Mouse (Mus musculus) ovary, postnatal 10 days (tissue): Measurements from ENCODE around the gene Gm17657.

Experiments used
- DNase-seq: peaks from one replicate; pipeline ENCODE4 v3.0.0; 2022; ENCODE audit warnings: low spot score

The Gm17657 gene

DNA sequence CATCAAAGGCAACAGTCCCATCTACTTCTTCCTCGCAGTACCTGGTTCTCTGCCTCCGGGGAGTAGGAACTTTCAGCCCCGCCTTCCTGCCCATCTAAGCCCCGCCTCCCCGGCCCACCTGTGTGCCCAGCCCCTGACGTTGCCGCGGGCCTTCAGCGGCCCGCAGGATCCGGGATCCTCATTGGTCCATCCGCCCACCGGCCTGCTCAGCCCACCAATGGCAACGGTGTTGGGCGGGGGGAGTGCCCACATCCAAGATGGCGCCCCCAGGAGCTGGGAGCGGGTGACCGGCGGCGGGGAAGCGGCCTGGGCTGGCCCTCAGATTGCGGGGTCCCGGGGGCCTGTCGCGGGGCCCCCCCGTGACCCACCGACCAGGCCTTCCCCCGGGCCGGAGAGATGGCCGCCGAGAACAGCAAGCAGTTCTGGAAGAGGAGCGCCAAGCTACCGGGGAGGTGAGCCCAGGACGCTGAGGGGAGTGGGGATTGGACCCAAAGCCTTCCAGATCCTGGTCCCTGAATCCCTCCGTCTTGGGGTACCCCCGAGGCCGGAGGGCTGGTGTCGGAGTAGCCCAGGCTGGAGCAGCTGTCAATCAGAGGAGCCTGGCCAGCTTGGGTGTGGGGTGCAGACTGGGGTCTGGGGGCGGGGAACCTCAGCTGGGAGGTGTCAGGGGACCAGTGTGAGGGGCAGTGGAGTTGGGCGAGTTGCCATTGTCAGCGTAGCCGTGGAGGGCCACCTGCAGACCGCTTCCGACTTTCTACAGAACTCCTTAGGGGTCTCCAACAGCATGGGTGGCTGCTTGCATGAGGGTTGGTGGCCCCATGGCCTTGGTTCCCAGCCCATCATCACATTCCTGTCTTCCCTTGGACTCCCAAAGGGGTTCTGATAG lies at the start of gene Gm17657, which contains the start of gene Tbc1d22b:
Gene Gm17657 (minus strand): TSS at position 96 of the 886 bp plus-strand sequence.
Gene Tbc1d22b (plus strand): TSS at position 243 of the 886 bp plus-strand sequence.
- peak; percentile 76 for DNase-seq

GRCm38 (mm10) chr17:29599051-29599450 lies 49.6 kb upstream of the Gm17657 start:
- no peak for DNase-seq

- no peak for DNase-seq
These were observed 47.3 kb upstream of the Gm17657 start for GRCm38 (mm10) chr17:29596771-29597132.

DNA sequence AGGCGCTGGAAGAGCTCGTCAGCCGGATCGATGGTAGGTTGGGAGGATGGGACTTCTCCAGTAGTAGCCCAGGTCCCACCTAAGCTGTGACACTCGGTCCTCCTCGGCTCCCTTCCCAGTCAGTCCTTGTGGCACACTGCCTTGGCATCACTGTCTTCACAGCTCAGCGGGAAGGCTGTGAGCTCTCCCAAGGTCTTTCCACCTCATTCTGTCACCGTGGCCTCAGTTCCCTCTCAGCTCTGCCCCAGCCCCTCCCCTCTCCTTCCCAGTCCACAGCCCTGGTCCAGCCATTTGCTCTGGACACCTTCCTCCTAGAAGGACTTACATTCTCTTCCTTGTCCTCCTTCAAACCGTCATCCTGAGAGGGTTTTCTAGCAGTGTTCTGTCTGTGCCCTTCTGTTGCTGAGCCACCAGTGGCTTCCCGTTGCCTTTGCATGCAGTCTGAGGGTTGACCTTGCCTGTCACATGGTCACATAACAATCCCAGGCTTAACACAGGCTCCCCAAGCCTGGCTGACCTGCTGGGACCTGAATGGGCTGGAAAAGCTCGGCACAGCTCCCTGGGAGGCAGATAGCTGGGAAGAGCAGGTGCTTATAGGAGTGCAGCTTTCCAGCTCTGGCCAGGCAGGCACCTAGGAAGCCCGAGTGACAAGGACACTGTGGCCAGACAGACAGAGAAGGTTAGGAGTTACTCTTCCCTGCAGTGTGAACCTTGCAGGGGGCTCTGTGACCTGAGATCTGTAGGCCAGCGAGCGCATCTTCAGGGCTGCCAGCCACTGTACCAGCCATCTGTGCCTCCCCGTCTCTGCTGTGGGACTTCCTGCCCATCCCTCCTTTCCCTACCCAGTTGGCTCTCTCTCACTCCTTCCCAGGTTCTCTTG lies 46.7 kb upstream of the Gm17657 start:
- DNase-seq = no peak

DNA sequence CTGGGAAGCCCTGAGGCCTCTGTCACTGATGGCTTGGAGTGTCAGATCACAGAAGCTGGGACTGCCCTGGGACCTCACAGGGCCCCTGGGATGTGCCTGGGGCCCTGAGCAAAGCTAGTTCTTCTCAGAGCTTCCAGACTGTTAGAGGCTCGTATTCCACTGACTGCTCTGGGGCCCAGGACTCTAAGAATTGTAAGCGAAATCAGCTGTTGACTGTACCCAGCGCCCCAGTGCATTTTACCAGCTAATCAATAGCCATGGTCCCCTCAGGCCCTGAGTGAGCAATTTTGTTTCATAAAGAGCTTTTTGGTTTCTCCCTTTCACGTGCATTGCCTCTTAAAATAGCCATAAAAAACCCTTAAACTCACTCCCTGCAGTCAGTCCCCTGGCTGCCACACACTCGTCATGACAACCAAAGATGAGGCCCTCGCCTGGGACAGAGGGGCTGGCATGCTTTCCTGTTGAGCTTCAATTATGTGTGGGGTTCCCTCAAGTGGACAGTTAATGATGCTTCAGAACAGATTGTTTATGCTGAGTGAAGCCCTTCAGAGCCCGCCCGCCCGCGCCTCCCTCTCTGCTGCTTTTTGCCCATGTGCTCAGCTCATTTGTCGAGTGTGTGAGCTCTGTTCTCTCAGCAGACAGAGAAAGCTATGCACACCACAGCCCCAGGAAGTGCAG lies 39.9 kb upstream of the Gm17657 start:
- no peak for DNase-seq

- DNase-seq = no peak
These were observed 37.5 kb upstream of the Gm17657 start for GRCm38 (mm10) chr17:29586921-29587320.

DNA sequence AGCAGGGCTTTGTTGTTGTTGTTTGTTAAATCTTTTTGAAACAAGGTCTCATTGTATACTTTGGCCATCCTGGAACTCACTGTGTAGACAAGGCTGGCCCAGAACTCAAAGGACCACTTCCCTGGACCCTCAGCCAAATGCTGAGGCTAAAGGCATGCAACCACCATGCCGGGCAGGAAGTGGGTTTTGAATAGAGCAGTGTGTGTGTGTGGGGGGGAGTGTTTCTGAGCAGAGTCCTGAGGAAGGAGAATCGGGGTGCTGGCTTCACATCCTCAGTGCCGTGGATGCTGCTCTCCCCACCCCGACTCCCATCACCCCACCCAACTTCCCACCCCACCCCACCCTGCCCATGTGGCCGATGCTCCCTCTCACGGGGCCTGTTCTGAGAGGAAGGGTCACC lies 36.0 kb upstream of the Gm17657 start:
- DNase-seq = no peak

- no peak for DNase-seq
These were observed 35.3 kb upstream of the Gm17657 start for GRCm38 (mm10) chr17:29584737-29585136.

- DNase-seq = no peak
These were observed 34.9 kb upstream of the Gm17657 start for GRCm38 (mm10) chr17:29584306-29584705.

DNA sequence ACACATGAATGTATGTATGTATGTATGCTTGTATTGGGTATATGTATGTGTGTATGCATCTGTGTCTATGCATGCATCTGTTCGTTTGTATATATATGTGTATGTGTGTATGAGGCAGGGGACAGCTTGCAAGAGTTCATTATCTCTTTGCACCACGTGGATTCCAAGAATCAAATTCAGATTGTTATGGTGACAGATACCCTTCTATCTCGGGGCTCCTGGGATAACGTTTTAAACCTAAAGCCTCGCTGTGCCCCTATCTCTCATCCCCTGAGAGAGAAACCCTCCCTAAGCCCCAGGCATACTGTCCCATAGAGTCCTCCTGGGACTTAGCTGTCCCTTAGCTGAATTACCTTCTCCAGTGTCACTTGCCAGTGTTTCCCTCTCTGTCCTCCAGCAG lies 34.1 kb upstream of the Gm17657 start:
- DNase-seq = no peak

- DNase-seq = no peak
These were observed 30.2 kb upstream of the Gm17657 start for GRCm38 (mm10) chr17:29579579-29580126.

- no peak for DNase-seq
These were observed 20.4 kb upstream of the Gm17657 start for GRCm38 (mm10) chr17:29569831-29570230.

DNA sequence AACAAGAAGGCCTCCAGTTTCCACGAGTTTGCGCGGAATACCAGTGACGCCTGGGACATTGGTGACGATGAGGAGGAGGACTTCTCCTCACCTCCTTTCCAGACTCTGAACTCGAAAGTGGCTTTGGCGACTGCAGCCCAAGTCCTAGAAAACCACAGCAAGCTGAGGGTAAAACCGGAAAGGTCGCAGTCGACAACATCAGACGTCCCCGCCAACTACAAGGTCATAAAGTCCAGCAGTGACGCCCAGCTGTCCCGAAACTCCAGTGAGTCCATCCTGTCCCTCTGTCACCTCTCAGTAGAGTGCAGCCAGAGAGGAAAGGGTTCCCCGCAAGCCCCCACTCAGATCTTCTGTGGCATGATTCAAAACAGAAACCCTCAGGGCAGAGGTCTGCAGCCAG lies 19.0 kb upstream of the Gm17657 start:
- DNase-seq = no peak

DNA sequence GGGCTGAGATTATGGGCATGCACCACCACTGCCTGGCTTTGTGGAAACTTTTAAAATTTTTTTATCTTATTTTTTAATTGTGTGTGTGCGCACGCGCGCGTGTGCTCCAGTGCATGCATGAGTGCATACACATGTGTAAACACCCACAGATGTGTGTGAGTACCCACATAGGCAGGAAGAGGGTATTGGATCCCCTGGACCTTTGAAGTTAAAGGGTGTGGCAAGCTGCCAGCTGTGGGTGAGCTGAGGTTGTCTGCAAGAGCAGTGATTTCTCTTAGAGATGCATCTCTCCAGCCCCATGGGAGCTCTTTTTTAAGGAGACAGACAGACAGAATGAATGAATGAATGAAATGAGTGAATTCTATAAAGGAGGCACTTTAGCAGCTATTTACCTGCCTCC lies 16.1 kb upstream of the Gm17657 start:
- DNase-seq = no peak

- DNase-seq = no peak
These were observed 9.0 kb upstream of the Gm17657 start for GRCm38 (mm10) chr17:29558476-29558875.

DNA sequence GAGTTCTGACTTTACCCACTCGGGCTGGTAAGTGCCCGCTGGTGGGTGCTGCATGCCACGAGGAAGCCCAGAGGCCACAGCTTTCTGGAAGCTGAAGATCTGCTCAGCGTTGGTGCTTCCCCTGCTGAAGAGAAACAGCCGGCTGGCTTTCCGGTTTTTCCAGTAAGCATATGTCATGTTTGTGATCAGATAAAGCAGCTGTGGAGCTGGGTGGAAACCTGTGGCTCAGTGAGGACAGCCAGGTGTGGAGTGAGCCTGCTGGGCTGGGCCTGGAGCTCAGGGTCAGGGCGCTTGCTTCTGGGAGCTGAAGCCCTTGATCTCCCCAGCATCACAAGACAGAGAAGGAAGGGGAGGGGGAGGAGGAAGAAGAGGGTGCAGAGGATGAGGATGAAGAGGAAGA lies 7.5 kb upstream of the Gm17657 start:
- DNase-seq = no peak

DNA sequence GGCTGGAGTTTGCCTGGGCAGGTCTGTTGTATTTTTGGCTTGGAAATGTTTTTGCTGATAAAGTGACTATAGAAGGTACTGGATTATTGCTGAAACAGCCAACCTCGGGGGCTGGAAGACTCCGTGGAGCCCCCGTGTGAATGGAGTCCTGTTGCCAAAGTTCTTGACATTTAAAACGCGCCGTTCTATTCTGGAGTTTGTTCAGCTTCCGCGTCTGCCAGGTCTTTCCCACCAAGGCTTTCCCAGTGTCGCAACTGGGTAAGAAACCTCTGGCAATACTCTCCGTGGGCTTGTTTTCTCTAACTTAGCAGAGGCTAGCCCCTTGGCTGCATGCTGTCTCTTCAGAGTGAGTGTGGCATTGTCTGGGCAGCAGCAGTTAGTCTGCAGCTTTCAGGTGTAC lies 7.0 kb upstream of the Gm17657 start:
- no peak for DNase-seq

GRCm38 (mm10) chr17:29554176-29554575 lies 4.7 kb upstream of the Gm17657 start:
- no peak for DNase-seq

GRCm38 (mm10) chr17:29552162-29552732 lies 2.8 kb upstream of the Gm17657 start, which contains the start of gene Tmem217:
Gene Tmem217, minus strand, starts transcription at chr17:29552385.
- no peak for DNase-seq

GRCm38 (mm10) chr17:29551019-29551418 lies 1.6 kb upstream of the Gm17657 start:
- no peak for DNase-seq

DNA sequence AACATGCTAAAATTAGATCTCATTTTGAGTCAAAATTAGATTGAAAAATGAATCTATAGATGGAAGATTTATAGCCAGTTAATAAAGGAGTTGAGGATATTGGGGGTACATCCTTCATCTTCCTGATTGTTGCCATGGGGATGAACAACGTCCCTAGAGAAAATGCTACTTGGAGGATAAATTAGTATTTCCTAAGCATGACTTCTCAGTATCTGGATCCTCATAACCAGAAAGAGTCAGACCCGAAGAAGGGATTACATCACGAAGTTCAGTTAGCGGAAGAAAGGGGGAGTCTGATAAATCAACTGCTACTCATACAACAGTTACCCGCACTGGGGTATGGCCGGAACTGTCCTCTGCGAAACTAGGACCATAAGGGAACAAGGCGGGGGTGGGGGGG lies 444 bp downstream of the Gm17657 start:
- DNase-seq = no peak

DNA sequence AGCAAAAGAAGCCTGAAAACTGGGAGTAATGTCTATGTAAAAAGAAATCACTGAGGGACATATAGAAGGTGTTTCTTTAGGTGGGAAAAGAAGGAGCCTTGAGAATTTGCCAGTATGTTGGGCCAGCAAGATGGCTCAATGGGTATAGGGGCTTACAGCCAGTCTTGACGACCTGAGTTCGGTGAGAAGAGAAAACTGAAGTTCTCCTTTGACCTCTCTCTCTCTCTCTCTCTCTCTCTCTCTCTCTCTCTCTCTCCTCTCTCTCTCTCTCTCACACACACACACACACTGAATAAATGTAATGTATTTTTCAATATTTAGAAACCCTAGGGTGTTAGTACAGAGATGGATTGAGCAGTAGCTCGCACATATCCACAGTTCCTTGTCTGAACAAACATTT lies 944 bp downstream of the Gm17657 start:
- DNase-seq = no peak
